Mouse (Mus musculus) small intestine, adult 2 months (tissue): ENCODE data around the gene Mef2b.

Source experiments
- CTCF ChIP-seq: fragments of 200-500 bp; IDR thresholded peaks from 2 replicates; pipeline ENCODE4 v1.5.1; 2012; ENCODE audit warnings: low read depth, mild to moderate bottlenecking, control low read depth, inconsistent platforms, low read length, moderate library complexity, mixed read lengths; ENCODE audit not compliant: insufficient replicate concordance, insufficient read length; ENCODE audit errors: extremely low read depth
- POLR2A ChIP-seq: fragments of 200-500 bp; IDR thresholded peaks from 2 replicates; pipeline ENCODE4 v1.6.1; 2012; ENCODE audit warnings: low read depth, mild to moderate bottlenecking, control low read depth, inconsistent platforms, low read length, moderate library complexity

DNA sequence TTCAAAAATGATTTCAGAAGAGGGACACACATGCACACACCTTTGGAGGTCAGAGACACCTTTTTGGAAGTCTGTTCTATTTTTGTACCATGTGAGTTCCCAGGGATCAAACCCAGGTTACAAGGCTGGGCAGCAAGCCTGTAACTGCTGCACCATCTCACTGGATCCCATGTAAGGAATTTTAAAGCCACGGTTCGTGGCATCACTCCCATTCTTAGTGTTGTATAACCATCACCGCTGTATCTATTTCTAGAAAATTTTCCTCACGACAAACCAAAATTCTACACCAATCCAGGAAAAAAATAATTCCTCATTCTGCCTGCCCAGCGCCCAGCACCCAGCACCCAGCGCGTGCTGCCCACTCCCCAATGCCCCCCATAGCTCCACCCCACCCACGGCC lies 40.2 kb upstream of the Mef2b start:
- TF ChIP-seq CTCF: no peak
- TF ChIP-seq POLR2A: no peak
